Comparison of ENCODE assay signal across 33 mouse cellular contexts in genomic region chrX:37161169-37161568, GRCm38 (mm10). TPM values are rescaled to one million over a fixed set of nuclear protein-coding genes. Genes with fewer than 3 reads are reported as not detected.
DNase-seq lines count a peak whose midpoint lies in the region; ATAC-seq lines count a peak whose summit lies in the region.
"Had no signal": no experiment of that assay in that cellular context is flagged by ENCODE, and none has a peak within 500 bp of the region (broad histone marks: within the 10 kb centered on the region; RNA-seq: fewer than 3 reads in every experiment).

No protein-coding gene starts in this region.

- no peaks in the 10 kb centered on the region for H3K9me3 ChIP-seq in hindbrain, embryonic 10.5 days
- H3K9me3 ChIP-seq: forebrain, embryonic 13.5 days; heart, embryonic 13.5 days; kidney, embryonic 15.5 days; limb, embryonic 10.5 days; midbrain, embryonic 15.5 days; stomach, embryonic 15.5 days had no signal

- H3K4me3 ChIP-seq in hindbrain, embryonic 10.5 days: no peak overlapping the region
- H3K4me3 ChIP-seq: forebrain, embryonic 13.5 days; heart, embryonic 13.5 days; kidney, embryonic 15.5 days; limb, embryonic 10.5 days; midbrain, embryonic 15.5 days; stomach, embryonic 15.5 days had no signal

- 77% methylated on average over 10 of the region's 10 CpGs for WGBS in hindbrain, embryonic 10.5 days

- peaks cover 6% of the 10 kb centered on the region for H3K36me3 ChIP-seq in hindbrain, embryonic 10.5 days
- H3K36me3 ChIP-seq: heart, embryonic 13.5 days; kidney, embryonic 15.5 days; limb, embryonic 10.5 days; midbrain, embryonic 15.5 days; stomach, embryonic 15.5 days had no signal

- no peak overlapping the region for H3K27ac ChIP-seq in hindbrain, embryonic 10.5 days
- H3K27ac ChIP-seq: forebrain, embryonic 13.5 days; heart, embryonic 13.5 days; hindbrain, embryonic 14.5 days; kidney, embryonic 15.5 days; limb, embryonic 10.5 days; liver, embryonic 14.5 days; midbrain, embryonic 15.5 days; stomach, embryonic 15.5 days had no signal

- peaks cover 4% of the 10 kb centered on the region for H3K27me3 ChIP-seq in hindbrain, embryonic 10.5 days (ENCODE audit: insufficient read depth, poor library complexity, severe bottlenecking)
- H3K27me3 ChIP-seq: forebrain, embryonic 13.5 days; kidney, embryonic 15.5 days; midbrain, embryonic 15.5 days; stomach, embryonic 15.5 days had no signal

- H3K4me1 ChIP-seq in hindbrain, embryonic 10.5 days (replicated peaks): no peaks in the 10 kb centered on the region
- H3K4me1 ChIP-seq: forebrain, embryonic 13.5 days; heart, embryonic 13.5 days; kidney, embryonic 15.5 days; limb, embryonic 10.5 days; midbrain, embryonic 15.5 days; stomach, embryonic 15.5 days had no signal

- peak; percentile 69 for ATAC-seq in activated CD4-positive, CD25-positive, alpha-beta regulatory T cell, adult 4 months
- ATAC-seq in cerebellum, adult (ENCODE audit: insufficient number of reproducible peaks, low FRiP score, low TSS enrichment): no peak
- ATAC-seq: forebrain, embryonic 13.5 days; intestine, postnatal 0 days; midbrain, embryonic 15.5 days had no signal

- DNase-seq in adrenal gland, postnatal 36 days: peak; percentile 14 to 22
- no peak for DNase-seq in adrenal gland, postnatal 10 days
- DNase-seq in thymus, postnatal 25 days: peak; percentile 3
- DNase-seq in thymus, postnatal 36 days: no peak
- no peak for DNase-seq in hindbrain, embryonic 10.5 days (ENCODE audit: low spot score)
- DNase-seq: adrenal gland, postnatal 14 days; cerebellum, adult 2 months; cerebellum, postnatal 36 days; gastrocnemius, postnatal 10 days; heart, adult 18-20 months; lung, postnatal 10 days; right cerebral cortex, postnatal 14 days had no signal

RNA-seq across cellular contexts. Expression of gene Akap14, which starts 7.5 kb away (rescaled TPM):
- total RNA-seq in adrenal gland, postnatal 36 days (2021): not detected
- not detected for total RNA-seq in adrenal gland, postnatal 10 days (2021)
- polyA plus RNA-seq in activated CD4-positive, CD25-positive, alpha-beta regulatory T cell, adult 4 months (2017; shearing (Covaris generic)): under 1 TPM in 1 of 2 experiments, not detected in 1; 0.19 TPM
- polyA plus RNA-seq in hindbrain, embryonic 10.5 days (2016; fragmentation: Nextera tagmentation; extraction: Ambion mirVana): 0.17 and 0.35 TPM in 2 replicates
- total RNA-seq: adrenal gland, postnatal 14 days; ES-E14; gastrocnemius, postnatal 10 days; heart, adult 18-20 months; heart, postnatal 25 days; megakaryocyte-erythroid progenitor cell, adult 5-6 weeks; neutrophil, adult 5-6 weeks had no signal
- polyA plus RNA-seq: frontal cortex, adult 2 months; heart, embryonic 13.5 days; large intestine, adult 2 months; limb, embryonic 10.5 days; urinary bladder, adult 2 months had no signal

RNA-seq across cellular contexts. Expression of gene Ndufa1, which starts 29.8 kb away (rescaled TPM):
- total RNA-seq in adrenal gland, postnatal 36 days (2021): 100 to 1,000 TPM; 458 to 480 TPM
- total RNA-seq in adrenal gland, postnatal 10 days (2021): 100 to 1,000 TPM; 559 to 592 TPM
- polyA plus RNA-seq in activated CD4-positive, CD25-positive, alpha-beta regulatory T cell, adult 4 months (2017; shearing (Covaris generic)): 100 to 1,000 TPM; 295 to 357 TPM
- polyA plus RNA-seq in hindbrain, embryonic 10.5 days (2016; fragmentation: Nextera tagmentation; extraction: Ambion mirVana): 415 and 490 TPM in 2 replicates

RNA-seq across cellular contexts. Expression of gene Rnf113a1, which starts 29.9 kb away (rescaled TPM):
- 1 to 10 TPM; 4.2 to 4.8 TPM for total RNA-seq in adrenal gland, postnatal 36 days (2021)
- 1 to 10 TPM; 4.3 to 4.6 TPM for total RNA-seq in adrenal gland, postnatal 10 days (2021)
- polyA plus RNA-seq in activated CD4-positive, CD25-positive, alpha-beta regulatory T cell, adult 4 months (2017; shearing (Covaris generic)): 10 to 100 TPM in 1 of 2 experiments, 1 to 10 TPM in 1; 9.5 to 10.9 TPM
- polyA plus RNA-seq in hindbrain, embryonic 10.5 days (2016; fragmentation: Nextera tagmentation; extraction: Ambion mirVana): 13.4 and 15.0 TPM in 2 replicates

RNA-seq across cellular contexts. Expression of gene Nkap, which starts 34.6 kb away (rescaled TPM):
- total RNA-seq in adrenal gland, postnatal 36 days (2021): 10 to 100 TPM; 14.8 to 16.3 TPM
- total RNA-seq in adrenal gland, postnatal 10 days (2021): 10 to 100 TPM; 12.6 to 16.1 TPM
- polyA plus RNA-seq in activated CD4-positive, CD25-positive, alpha-beta regulatory T cell, adult 4 months (2017; shearing (Covaris generic)): 10 to 100 TPM; 19.3 to 27.4 TPM
- 15.6 and 19.4 TPM in 2 replicates for polyA plus RNA-seq in hindbrain, embryonic 10.5 days (2016; fragmentation: Nextera tagmentation; extraction: Ambion mirVana)

RNA-seq across cellular contexts. Expression of gene Gm9, which starts 49.7 kb away (rescaled TPM):
- not detected for total RNA-seq in adrenal gland, postnatal 36 days (2021)
- not detected for total RNA-seq in adrenal gland, postnatal 10 days (2021)
- not detected for polyA plus RNA-seq in activated CD4-positive, CD25-positive, alpha-beta regulatory T cell, adult 4 months (2017; shearing (Covaris generic))
- polyA plus RNA-seq in hindbrain, embryonic 10.5 days (2016; fragmentation: Nextera tagmentation; extraction: Ambion mirVana): not detected in 2 replicates
- total RNA-seq: adrenal gland, postnatal 14 days; gastrocnemius, postnatal 10 days; heart, adult 18-20 months; heart, postnatal 25 days; layer of hippocampus, postnatal 10 days; left cerebral cortex, adult 8-10 months; megakaryocyte-erythroid progenitor cell, adult 5-6 weeks; neutrophil, adult 5-6 weeks had no signal
- polyA plus RNA-seq: C2C12; cerebellum, adult 2 months; forebrain, embryonic 13.5 days; frontal cortex, adult 2 months; heart, embryonic 13.5 days; hindbrain, embryonic 14.5 days; intestine, postnatal 0 days; kidney, embryonic 15.5 days; large intestine, adult 2 months; limb, embryonic 10.5 days; liver, embryonic 14.5 days; midbrain, embryonic 15.5 days; stomach, embryonic 15.5 days; urinary bladder, adult 2 months had no signal

Comparison
In these comparisons a context has a peak if more than half of its experiments do, and no peak if none do; other contexts are left out.
1. DNase-seq: peak in adrenal gland, postnatal 36 days (2 of 2) and thymus, postnatal 25 days (single experiment); none in adrenal gland, postnatal 10 days (single experiment), thymus, postnatal 36 days (0 of 2) and hindbrain, embryonic 10.5 days (single experiment).